Mouse (Mus musculus) hindbrain, embryonic 14.5 days (tissue): ENCODE results near the gene Syngr3. TPM values are rescaled to one million over a fixed set of nuclear protein-coding genes. Genes with fewer than 3 reads are reported as not detected.
A peak's percentile ranks its signal among the peaks of the same experiment; 100 is the strongest.

Experiments used
- ATAC-seq: fragments of 200-750 bp; cut with Nextera tagmentation; 2 replicates; pipeline ENCODE4 v1.8.0; 2017; ENCODE audit warnings: moderate number of reproducible peaks, mild to moderate bottlenecking, moderate TSS enrichment, moderate library complexity; ENCODE audit not compliant: low FRiP score
- DNase-seq: peaks from one replicate; pipeline ENCODE4 v3.0.0-alpha.2; 2015; ENCODE audit warnings: low spot score
- H3K27ac ChIP-seq: fragments of 300-500 bp; sonication (generic); 2 replicates; pipeline ENCODE4 v1.5.1; 2014; ENCODE audit warnings: mild to moderate bottlenecking, moderate library complexity
- H3K27me3 ChIP-seq: fragments of 300-500 bp; sonication (generic); 2 replicates; pipeline ENCODE4 v1.6.1; 2014; ENCODE audit warnings: mild to moderate bottlenecking, low read length, mixed read lengths; ENCODE audit not compliant: control insufficient read depth, insufficient read depth
- H3K36me3 ChIP-seq: fragments of 300-500 bp; sonication (generic); replicated peaks from 2 replicates; pipeline ENCODE4 v1.6.1; 2014; ENCODE audit not compliant: control insufficient read depth, insufficient read depth
- H3K4me1 ChIP-seq: fragments of 300-500 bp; sonication (generic); replicated peaks from 2 replicates; pipeline ENCODE4 v1.6.1; 2014; ENCODE audit warnings: antibody characterized with exemption, low read length, mixed read lengths; ENCODE audit not compliant: control insufficient read depth, insufficient read depth
- H3K4me2 ChIP-seq: fragments of 300-500 bp; sonication (generic); replicated peaks from 2 replicates; pipeline ENCODE4 v1.6.1; 2014; ENCODE audit warnings: mild to moderate bottlenecking, moderate library complexity
- H3K4me3 ChIP-seq: fragments of 300-500 bp; sonication (generic); replicated peaks from 2 replicates; pipeline ENCODE4 v1.5.1; 2014; ENCODE audit warnings: mild to moderate bottlenecking, low read length
- H3K9ac ChIP-seq: fragments of 300-500 bp; sonication (generic); 2 replicates; pipeline ENCODE4 v1.6.1; 2014
- H3K9me3 ChIP-seq: fragments of 300-500 bp; sonication (generic); 2 replicates; pipeline ENCODE4 v1.6.1; 2016; ENCODE audit warnings: low read length; ENCODE audit not compliant: control insufficient read depth
- WGBS: fragments of 180-500 bp; shearing (Covaris S2); extraction: QIAGEN DNeasy Blood & Tissue Kit; methylation state at CpG from one replicate; pipeline ENCODE4 v1.1.7; 2014; 5-methylcytosine and 5-hydroxymethylcytosine counted together
- polyA plus RNA-seq: library from polyadenylated mRNA; unstranded; fragments of >200 nt; fragmentation: Nextera tagmentation; extraction: Ambion mirVana; gene quantifications from 2 replicates; pipeline ENCODE4 v1.2.1, GENCODE M21; 2014

Syngr3 gene
- polyA plus RNA-seq, 1 experiment from 2014 or later, result 178 TPM

DNA sequence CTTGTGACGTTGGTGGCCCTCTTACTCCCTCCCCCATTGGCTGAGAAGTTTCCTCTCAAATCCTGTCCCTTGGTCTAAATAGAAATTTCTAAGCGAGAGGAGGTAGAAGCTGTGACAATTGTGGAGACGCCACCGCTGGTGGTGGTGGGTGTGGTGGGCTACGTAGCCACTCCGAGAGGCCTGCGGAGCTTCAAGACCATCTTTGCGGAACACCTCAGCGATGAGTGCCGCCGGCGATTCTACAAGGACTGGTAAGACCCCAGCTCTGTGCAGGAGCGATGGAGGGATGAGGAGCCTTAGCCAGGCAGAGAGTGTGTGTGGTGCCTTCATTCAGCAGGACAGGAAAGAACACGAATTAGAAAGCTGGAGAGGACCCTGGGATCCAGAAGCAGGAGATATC lies 41.0 kb upstream of the Syngr3 start:
- Histone ChIP-seq H3K27me3 (no peaks in the 10 kb centered on the region), H3K9ac (no peak overlapping the region), H3K27ac (no peak overlapping the region), H3K9me3 (no peaks in the 10 kb centered on the region), H3K4me1 (peaks cover 2% of the 10 kb centered on the region; the same call in 1 of the 2 replicates), H3K4me2 (no peak overlapping the region), H3K36me3 (no peaks in the 10 kb centered on the region), H3K4me3 (no peak overlapping the region)
- ATAC-seq (no peak), DNase-seq (no peak)
- WGBS, result 79% methylated on average over 14 of the region's 14 CpGs

DNA sequence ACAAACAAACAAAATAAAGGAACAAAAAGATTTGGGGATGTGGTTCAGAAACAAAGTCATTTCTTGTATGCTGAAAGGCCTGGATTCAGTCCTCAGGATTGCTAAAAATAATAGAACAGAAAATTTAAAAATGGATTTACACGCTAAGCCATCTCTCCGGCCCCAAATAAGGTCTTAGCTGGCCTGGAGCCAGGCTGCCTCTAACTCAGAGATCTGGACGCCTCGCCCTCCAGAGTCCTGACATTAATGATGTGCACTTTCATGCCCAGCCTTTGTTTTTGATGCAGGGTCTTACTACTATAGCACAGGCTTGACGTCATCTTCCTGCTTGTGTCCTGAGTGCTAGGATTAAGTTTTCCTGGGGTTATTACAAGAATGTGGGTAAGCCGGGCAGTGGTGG lies 39.3 kb upstream of the Syngr3 start:
- H3K4me2 ChIP-seq, result no peak overlapping the region
- no peak for DNase-seq
- no peak overlapping the region for H3K9ac ChIP-seq
- no peaks in the 10 kb centered on the region for H3K9me3 ChIP-seq
- no peak for ATAC-seq
- H3K4me1 ChIP-seq, result no peaks in the 10 kb centered on the region
- 81% methylated on average over 6 of the region's 6 CpGs for WGBS
- H3K27me3 ChIP-seq, result no peaks in the 10 kb centered on the region
- no peaks in the 10 kb centered on the region for H3K36me3 ChIP-seq
- H3K27ac ChIP-seq, result no peak overlapping the region
- no peak overlapping the region for H3K4me3 ChIP-seq

DNA sequence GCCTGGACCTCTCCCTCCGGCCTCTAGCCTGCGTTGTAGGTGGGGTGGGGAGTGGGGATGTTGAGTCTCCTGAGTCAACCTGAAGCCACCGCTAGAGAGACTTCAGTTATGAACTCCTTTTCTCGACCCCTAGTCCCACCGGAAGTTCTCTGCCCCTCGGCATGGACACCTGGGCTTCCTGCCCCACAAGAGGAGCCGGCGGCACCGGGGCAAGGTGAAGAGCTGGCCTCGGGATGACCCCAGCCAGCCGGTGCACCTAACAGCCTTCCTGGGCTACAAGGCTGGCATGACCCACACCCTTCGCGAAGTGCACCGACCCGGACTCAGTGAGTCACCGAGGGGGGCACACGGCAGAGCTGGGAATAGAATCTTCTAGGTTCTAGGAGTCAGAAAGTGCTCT lies 38.4 kb upstream of the Syngr3 start:
- H3K27me3 ChIP-seq, result no peaks in the 10 kb centered on the region
- no peak overlapping the region for H3K27ac ChIP-seq
- H3K9ac ChIP-seq, result no peak overlapping the region
- no peaks in the 10 kb centered on the region for H3K36me3 ChIP-seq
- 74% methylated on average over 17 of the region's 17 CpGs for WGBS
- H3K4me3 ChIP-seq, result no peak overlapping the region
- H3K9me3 ChIP-seq, result no peaks in the 10 kb centered on the region
- ATAC-seq (no peak), DNase-seq (no peak)
- no peak overlapping the region for H3K4me2 ChIP-seq
- peaks cover 4% of the 10 kb centered on the region for H3K4me1 ChIP-seq

DNA sequence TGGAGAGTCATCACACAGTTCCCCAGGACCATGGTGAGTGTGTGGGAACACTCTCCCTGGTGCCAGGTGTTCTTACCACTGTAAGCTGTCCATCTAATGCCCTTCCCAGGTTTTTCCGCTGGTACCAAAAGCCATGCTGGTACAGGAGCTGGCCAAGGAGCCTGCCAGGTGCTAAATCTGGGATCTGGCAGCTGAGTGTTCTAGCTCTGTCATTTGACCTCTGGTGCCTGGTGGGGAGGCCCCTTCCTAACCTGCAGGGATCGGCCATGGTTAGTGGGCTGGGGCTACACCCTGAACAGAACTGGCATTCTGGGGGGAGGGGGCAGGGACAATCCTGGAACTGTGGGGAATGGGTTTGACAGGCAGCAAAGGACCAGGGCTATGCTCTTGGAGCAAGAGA lies 37.9 kb upstream of the Syngr3 start, which contains the start of gene Rpl3l:
Rpl3l (plus strand) TSS at position 203 of the 400 bp plus-strand sequence.
- no peaks in the 10 kb centered on the region for H3K9me3 ChIP-seq
- no peak for DNase-seq
- H3K9ac ChIP-seq, result no peak within 1 kb of the TSS
- 82% methylated on average over 2 of the region's 2 CpGs for WGBS
- peaks cover 9% of the 10 kb centered on the region for H3K4me1 ChIP-seq
- no peak within 1 kb of the TSS for H3K27ac ChIP-seq
- no peak for ATAC-seq
- no peaks in the 10 kb centered on the region for H3K27me3 ChIP-seq
- no peak within 1 kb of the TSS for H3K4me3 ChIP-seq
- H3K4me2 ChIP-seq, result no peak within 1 kb of the TSS
- no peaks in the 10 kb centered on the region for H3K36me3 ChIP-seq

DNA sequence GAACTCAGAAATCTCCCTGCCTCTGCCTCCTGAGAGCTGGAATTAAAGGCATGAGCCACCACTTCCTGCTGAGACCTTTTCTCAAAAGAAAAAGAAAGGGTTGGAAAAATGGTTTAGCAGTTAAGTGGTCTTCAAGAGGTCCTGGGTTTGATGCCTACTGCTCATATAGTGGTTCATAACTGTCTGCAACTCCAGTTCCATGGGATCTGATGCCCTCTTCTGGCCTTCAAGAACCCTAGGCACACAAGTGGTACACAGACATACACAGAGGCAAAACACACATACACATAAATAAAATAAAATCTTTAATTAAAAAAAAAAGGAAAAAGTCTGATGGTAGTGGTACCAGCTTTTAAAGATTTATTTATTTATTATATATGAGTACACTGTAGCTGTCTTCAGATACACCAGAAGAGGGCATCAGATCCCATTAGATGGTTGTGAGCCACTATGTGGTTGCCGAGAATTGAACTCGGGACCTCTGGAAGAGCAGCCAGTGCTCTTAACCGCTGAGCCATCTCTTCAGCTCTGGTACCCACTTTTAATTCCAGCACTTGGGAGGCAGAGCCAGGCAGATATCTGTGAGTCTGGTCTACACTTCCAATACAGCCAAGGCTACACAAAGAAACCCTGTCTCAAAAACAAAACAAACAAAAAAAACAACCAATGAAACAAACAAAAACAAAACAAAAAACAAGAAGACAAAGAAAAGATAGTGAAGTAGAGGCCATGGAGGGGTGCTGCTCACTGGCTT lies 36.1 kb upstream of the Syngr3 start:
- 78% methylated on average over 3 of the region's 3 CpGs for WGBS
- no peak for ATAC-seq
- H3K27ac ChIP-seq, result no peak overlapping the region

DNA sequence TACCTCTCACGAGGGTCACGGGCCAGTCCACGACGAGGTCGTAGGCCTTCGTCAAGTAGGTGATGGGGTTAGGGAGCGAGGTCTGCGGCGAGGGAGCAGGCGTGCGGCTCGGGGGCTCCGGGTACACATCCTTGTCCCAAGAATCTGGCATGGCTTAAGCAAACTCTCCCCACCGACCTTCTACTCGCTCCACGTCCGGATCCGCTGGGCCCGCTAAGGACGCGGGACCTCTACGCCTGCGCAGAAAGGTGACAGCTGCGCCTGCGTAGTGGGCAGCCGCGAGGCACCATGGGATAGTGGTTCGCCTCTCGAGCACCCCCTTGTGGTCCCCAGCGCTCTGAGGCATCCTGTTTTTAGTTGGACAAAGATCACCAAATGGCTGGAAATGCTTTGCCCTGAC lies 34.4 kb upstream of the Syngr3 start, which contains the start of gene Ndufb10:
Ndufb10 (minus strand) TSS at position 295 of the 400 bp plus-strand sequence.
- Histone ChIP-seq H3K27ac (peak within 1 kb of the TSS; percentile 78), H3K4me1 (peaks cover 24% of the 10 kb centered on the region), H3K9me3 (no peaks in the 10 kb centered on the region), H3K36me3 (peaks cover 15% of the 10 kb centered on the region), H3K27me3 (no peaks in the 10 kb centered on the region), H3K4me2 (peak within 1 kb of the TSS; percentile 96), H3K4me3 (peak within 1 kb of the TSS; percentile 77), H3K9ac (peak within 1 kb of the TSS; percentile 94)
- under 1% methylated on average over 30 of the region's 30 CpGs for WGBS
- peak; percentile 71 for ATAC-seq
- peak; percentile 98 for DNase-seq

More for the DNA sequence above, 36.1 kb upstream of the Syngr3 start:
- H3K9me3 ChIP-seq, result no peaks in the 10 kb centered on the region
- no peak overlapping the region for H3K4me3 ChIP-seq
- H3K36me3 ChIP-seq, result peaks cover 15% of the 10 kb centered on the region
- no peak for DNase-seq
- no peaks in the 10 kb centered on the region for H3K27me3 ChIP-seq
- no peak overlapping the region for H3K4me2 ChIP-seq
- H3K4me1 ChIP-seq, result peaks cover 24% of the 10 kb centered on the region
- no peak overlapping the region for H3K9ac ChIP-seq

DNA sequence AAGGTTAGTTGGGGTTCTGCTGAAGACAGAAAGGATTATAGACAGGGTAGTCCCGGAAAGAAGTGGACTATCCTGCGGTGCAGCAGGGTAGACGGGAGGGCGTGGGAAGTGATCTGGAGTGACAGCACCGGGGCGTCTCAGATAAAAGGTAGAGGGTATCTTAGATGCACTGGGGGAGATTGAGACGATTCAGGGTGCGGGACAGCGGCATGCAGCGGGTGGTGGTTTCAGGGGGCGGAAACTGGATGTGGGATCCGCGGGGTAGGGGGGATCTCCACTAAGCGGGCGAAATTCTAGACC lies 34.1 kb upstream of the Syngr3 start:
- Histone ChIP-seq H3K4me3 (peak overlapping the region; percentile 77), H3K27ac (peak overlapping the region; percentile 78), H3K27me3 (no peaks in the 10 kb centered on the region), H3K4me2 (peak overlapping the region; percentile 96), H3K9ac (peak overlapping the region; percentile 94), H3K36me3 (peaks cover 15% of the 10 kb centered on the region), H3K9me3 (no peaks in the 10 kb centered on the region), H3K4me1 (peaks cover 24% of the 10 kb centered on the region)
- WGBS, result 0% methylated on average over 15 of the region's 15 CpGs
- DNase-seq, result no peak
- peak; percentile 4; the same call in 1 of the 2 replicates for ATAC-seq

DNA sequence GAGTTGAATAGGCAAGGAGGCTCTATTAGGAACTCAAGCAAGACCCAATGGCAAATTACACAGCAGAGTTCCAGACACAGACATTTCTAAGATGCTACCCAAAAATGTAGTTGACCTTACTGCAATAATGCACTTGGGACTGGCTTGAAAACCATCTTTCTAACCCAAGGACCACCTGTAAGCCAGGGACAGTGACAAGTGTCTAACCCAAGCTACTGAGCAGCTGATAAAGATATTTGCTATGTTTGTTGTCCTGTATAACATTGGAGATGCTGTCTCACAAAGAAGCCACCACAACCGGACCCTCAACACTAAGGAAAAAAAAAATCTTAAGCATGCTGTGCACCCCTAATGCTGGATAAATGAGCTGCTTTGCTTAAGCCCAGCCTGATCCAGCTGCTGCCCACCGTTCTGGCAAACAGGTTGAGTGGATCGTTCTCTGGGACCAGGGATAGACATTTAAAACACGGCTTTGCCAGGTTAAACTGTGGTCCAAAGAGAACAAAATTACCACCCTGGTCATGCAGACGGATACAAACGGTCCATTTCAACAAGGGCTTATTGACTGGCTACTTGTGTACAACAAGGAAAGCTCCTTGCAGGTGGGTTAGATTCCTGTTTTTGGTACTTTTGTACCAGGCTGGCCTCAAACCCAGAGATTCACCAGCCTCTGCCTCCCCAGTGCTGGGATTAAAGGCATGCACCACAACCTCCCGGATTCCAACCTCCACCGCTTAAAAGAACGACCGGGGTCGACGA lies 33.5 kb upstream of the Syngr3 start:
- Histone ChIP-seq H3K4me1 (peaks cover 24% of the 10 kb centered on the region), H3K9me3 (no peaks in the 10 kb centered on the region), H3K27me3 (no peaks in the 10 kb centered on the region), H3K4me3 (peak overlapping the region; percentile 77), H3K4me2 (peak overlapping the region; percentile 96), H3K9ac (peak overlapping the region; percentile 94), H3K36me3 (peaks cover 17% of the 10 kb centered on the region), H3K27ac (peak overlapping the region; percentile 78; the same call in 1 of the 2 replicates)
- DNase-seq, result no peak
- ATAC-seq, result no peak
- WGBS, result 4% methylated on average over 12 of the region's 12 CpGs

DNA sequence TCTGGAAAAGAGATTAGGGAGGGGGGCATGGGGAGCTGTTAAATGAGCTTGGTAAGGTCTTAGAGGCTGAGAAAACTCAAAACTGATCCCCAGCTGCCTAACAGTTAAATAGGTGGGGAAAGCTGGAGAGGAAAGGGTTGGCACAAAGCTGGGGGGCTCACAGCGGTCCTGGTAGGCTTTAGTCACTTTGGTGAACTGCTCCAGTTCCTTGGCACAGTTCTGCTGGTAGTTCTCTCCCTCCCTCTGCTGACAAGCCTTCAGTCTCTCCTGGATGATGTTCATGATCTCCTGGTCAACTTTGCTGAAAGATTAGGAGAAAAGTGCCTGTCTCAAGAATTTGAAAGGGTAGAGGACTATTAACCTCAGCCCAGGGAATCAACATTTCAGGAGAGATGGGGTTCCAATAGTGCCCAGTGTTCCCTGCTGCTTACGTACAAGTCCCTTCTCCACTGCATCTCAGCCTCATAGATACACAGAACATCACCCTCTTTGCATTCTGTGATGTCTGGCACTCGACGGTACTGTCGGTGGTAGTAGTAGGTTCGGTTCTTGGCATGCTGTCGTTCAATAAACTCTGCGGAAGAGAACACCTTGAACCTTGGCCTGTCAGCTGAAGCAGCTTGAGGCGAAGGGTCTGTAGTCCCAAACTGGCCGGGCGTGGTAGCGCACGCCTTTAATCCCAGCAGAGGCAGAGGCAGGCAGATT lies 32.6 kb upstream of the Syngr3 start:
- Histone ChIP-seq H3K27me3 (no peaks in the 10 kb centered on the region), H3K4me3 (no peak overlapping the region; the same call in 1 of the 2 replicates), H3K4me1 (peaks cover 24% of the 10 kb centered on the region), H3K9ac (no peak overlapping the region; the same call in 1 of the 2 replicates), H3K4me2 (peak overlapping the region; percentile 96; the same call in 1 of the 2 replicates), H3K9me3 (no peaks in the 10 kb centered on the region), H3K36me3 (peaks cover 26% of the 10 kb centered on the region), H3K27ac (no peak overlapping the region)
- 41% methylated on average over 13 of the region's 13 CpGs for WGBS
- DNase-seq (no peak), ATAC-seq (no peak)
